Mouse (Mus musculus): ENCODE results near the gene Trub2.

Gene Trub2

DNA sequence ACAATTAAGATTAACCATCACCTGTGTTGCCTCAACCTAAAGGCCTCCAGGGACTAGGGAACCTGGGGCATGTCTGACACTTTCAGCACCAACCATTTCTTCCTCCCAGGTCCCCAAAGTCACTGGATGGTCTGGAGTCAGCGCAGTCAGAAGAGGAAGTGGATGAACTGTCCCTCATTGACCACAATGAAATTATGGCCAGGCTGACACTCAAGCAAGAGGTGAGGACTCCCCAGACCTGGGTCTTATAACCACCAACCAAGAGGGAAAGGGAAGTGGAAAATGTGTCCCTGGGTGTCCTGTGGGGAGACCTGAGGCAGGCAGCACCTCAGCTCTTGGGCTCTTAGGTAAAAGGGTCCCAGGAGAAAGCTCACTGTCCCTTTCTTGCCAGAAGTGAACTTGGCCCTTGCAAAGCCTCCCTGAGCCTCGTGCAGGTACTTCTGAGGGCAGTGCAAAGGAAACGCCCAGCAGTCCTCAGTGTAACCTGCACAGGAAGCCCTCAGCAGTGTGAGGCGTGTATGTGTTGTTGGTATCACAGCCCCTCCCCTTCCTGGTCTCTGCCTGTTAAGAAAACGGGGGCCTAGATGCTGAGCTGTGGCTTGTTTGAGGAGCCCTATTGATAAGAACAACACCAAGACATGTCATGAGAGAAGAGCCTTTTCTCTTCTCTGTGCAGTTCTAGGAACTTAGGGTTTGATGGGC is 63.5 kb downstream of the Trub2 start:
- DNase-seq (ENCODE audit: low read depth, low spot score) = no peak

DNA sequence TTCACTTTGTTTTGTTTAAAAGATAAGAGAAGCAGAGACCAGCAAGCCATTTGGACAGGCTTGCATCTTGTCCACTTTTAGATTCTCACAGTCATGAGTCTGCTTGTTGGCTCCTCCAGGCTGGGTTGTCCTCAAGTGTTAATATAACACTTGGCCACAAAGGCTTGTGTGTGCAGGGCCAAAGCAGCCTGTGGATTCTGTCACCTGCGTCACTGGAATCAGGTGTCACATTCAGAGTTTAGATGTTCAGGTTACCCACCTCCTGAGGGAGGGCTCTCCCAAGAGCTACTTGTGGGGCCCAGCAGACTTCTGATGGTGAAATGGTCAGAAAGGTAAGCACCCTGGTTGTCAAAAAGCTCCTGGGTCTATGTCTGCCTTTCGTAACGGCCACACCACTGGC is 65.2 kb downstream of the Trub2 start:
- no peak for DNase-seq (ENCODE audit: low read depth, low spot score)

DNA sequence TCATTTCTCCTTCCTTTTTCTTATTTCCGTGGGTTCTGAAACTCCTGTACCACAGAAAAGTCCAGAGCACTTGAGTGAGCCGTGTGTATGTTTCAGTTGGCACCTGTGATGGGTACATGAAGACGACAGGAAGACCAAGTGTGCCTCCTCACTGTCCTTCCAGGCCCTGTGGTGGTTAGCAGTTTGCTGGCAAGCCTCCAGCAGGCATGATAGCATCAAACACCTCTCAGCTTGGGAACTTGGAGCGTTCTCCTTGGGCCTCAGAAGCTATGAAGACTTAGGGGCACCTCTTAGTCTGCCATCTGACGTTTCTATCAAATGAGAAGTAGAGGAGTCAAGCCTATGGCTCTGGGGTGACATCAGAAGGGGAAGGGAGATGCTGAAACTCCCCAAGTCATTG is 69.7 kb downstream of the Trub2 start:
- no peak for DNase-seq (ENCODE audit: low read depth, low spot score)

DNA sequence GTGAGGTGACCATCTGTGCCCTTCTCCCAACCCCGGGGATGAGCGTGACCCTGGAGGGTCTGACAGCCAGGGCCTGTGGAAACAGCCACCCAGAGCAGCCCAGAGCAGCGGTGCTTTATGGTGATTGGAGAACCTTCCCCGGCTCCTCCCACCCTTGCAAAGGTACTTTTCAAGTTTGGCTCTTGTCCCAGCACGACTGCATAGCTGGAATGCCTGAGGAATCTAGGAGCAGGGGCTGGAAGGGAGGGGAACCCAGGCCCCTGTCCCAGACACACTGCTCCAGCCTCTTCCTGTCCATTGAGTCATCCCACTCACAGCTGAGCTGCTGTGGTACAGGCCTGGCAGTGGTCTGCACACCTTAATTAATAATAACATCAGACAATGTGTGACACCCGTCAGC is 71.6 kb downstream of the Trub2 start:
- peak; percentile 88 for DNase-seq (ENCODE audit: low read depth, low spot score)

DNA sequence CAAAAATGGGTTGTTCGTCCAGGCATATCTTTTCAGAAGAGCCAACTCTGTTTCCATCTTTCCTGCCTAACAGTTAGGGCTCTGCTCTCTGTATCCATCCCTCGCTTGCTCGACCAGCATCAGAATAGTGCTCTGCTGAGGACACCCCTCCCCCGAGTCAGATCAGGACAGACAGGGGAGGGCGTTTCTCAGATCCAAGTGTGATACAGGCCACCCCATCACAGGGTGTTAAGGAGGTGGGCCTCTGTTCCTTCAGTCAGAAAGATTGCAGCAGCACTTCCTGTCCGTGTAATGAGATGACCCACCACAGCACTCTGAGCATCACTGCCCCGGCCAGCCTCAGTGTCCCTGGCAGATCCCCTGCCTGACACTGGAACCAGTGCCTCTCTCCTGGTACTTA is 72.2 kb downstream of the Trub2 start:
- DNase-seq (ENCODE audit: low read depth, low spot score) = no peak

DNA sequence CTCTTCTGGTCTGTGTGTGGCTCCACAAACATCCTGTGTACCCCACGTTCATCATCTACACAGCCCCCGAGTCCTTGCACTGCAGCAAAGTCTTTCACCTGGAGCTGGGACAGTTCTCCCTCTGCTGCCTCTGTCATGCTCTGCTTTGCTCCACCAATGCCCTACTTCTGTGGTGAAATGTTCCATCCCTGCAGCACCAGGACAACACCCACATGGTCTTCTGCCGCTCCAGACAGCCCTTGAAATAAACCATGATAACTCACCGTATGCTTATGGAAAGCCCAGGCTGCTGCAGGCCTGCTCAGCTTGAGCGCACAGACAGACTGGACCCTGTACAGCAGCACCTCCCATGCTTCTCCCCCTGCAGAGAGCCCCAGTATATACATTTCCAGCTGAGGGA is 74.2 kb downstream of the Trub2 start:
- DNase-seq (ENCODE audit: low read depth, low spot score) = no peak

DNA sequence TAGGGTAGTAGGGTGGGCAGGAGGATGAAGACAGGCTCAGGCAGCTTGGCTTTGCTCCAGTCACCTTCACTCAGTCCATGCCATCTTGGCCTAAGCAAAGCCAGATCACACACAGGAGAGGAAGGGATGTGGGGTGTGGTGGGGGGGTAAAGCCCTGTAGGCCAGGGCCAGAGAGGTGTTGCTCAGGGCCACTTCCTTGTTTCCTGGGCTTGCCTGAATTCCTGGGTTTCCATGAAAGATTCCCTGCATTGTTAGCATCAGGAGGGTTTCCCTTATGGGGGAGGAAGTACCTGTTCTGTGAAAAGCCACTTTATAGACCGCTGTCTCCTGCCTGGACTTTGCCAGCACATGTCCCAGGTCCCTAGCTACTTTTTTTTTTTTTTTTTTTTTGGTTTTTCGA is 74.8 kb downstream of the Trub2 start:
- no peak for DNase-seq (ENCODE audit: low read depth, low spot score)

DNA sequence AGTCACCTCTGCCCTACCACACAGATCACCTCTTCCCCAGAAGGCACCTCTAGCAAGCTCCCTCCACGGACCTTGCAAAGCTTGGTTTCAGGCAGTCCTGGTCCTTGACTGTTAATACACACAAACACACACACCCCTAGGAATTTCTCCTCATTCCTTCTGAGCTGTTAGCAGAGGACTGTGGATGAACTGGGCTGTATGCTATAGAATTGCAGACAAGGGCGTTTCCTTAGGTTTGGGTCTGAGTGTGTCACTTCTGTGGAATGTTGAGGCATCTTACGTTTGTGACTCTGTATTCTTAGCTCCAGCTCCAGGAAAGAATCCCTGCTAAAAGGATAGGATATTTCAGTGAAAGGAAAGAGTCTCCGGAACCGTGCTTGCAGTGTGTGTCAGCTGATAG is 76.4 kb downstream of the Trub2 start:
- peak; percentile 40 for DNase-seq (ENCODE audit: low read depth, low spot score)
